Mouse (Mus musculus) hindbrain, embryonic 16.5 days (tissue): ENCODE measurements around the gene Papolb. TPM values are rescaled to one million over a fixed set of nuclear protein-coding genes. Genes with fewer than 3 reads are reported as not detected.

Source experiments
- ATAC-seq: fragments of 200-750 bp; cut with Nextera tagmentation; 2 replicates; pipeline ENCODE4 v1.8.0; 2017; ENCODE audit warnings: moderate TSS enrichment, moderate library complexity
- H3K27ac ChIP-seq: fragments of 300-500 bp; sonication (generic); 2 replicates; pipeline ENCODE4 v1.5.1; 2014; ENCODE audit warnings: low read depth, mild to moderate bottlenecking, control low read depth, low read length, moderate library complexity
- H3K27me3 ChIP-seq: fragments of 300-500 bp; sonication (generic); replicated peaks from 2 replicates; pipeline ENCODE4 v1.6.1; 2014; ENCODE audit warnings: low read length; ENCODE audit not compliant: control insufficient read depth, insufficient read depth
- H3K36me3 ChIP-seq: fragments of 300-500 bp; sonication (generic); 2 replicates; pipeline ENCODE4 v1.6.1; 2014; ENCODE audit warnings: mild to moderate bottlenecking, low read length, moderate library complexity, mixed read lengths; ENCODE audit not compliant: control insufficient read depth, insufficient read depth
- H3K4me1 ChIP-seq: fragments of 300-500 bp; sonication (generic); 2 replicates; pipeline ENCODE4 v1.6.1; 2014; ENCODE audit warnings: low read depth, low read length; ENCODE audit not compliant: control insufficient read depth, insufficient read depth
- H3K4me2 ChIP-seq: fragments of 300-500 bp; sonication (generic); 2 replicates; pipeline ENCODE4 v1.6.1; 2014; ENCODE audit warnings: mild to moderate bottlenecking, low read length, control low read depth, moderate library complexity
- H3K4me3 ChIP-seq: fragments of 300-500 bp; sonication (generic); 2 replicates; pipeline ENCODE4 v1.5.1; 2014; ENCODE audit warnings: mild to moderate bottlenecking, low read length, control low read depth, moderate library complexity
- H3K9ac ChIP-seq: fragments of 300-500 bp; sonication (generic); 2 replicates; pipeline ENCODE4 v1.6.1; 2014; ENCODE audit warnings: low read depth, mild to moderate bottlenecking, control low read depth, low read length, moderate library complexity
- H3K9me3 ChIP-seq: fragments of 300-500 bp; sonication (generic); 2 replicates; pipeline ENCODE4 v1.6.1; 2014; ENCODE audit warnings: mild to moderate bottlenecking, low read length, moderate library complexity; ENCODE audit not compliant: control insufficient read depth
- WGBS: fragments of 180-500 bp; shearing (Covaris S2); extraction: QIAGEN DNeasy Blood & Tissue Kit; methylation state at CpG from one replicate; pipeline ENCODE4 v1.1.7; 2014; 5-methylcytosine and 5-hydroxymethylcytosine counted together
- polyA plus RNA-seq: library from polyadenylated mRNA; unstranded; fragments of >200 nt; fragmentation: Nextera tagmentation; extraction: Ambion mirVana; gene quantifications from 2 replicates; pipeline ENCODE4 v1.2.1, GENCODE M21; 2015

Gene Papolb
- polyA plus RNA-seq, 1 experiment from 2014 or later = 0.15 TPM

- Histone ChIP-seq H3K4me2 (no peak overlapping the region), H3K36me3 (no peaks in the 10 kb centered on the region), H3K9me3 (no peaks in the 10 kb centered on the region), H3K4me1 (peaks cover 3% of the 10 kb centered on the region), H3K27me3 (no peaks in the 10 kb centered on the region), H3K27ac (no peak overlapping the region), H3K9ac (no peak overlapping the region), H3K4me3 (no peak overlapping the region)
- 66% methylated on average over 2 of the region's 2 CpGs for WGBS
- ATAC-seq = no peak
Measured at GRCm38 (mm10) chr5:142482512-142482911, 47.4 kb downstream of the Papolb start.

GRCm38 (mm10) chr5:142478829-142479435 is 50.9 kb downstream of the Papolb start:
- H3K4me3 ChIP-seq = no peak overlapping the region
- peaks cover 5% of the 10 kb centered on the region for H3K4me1 ChIP-seq
- H3K36me3 ChIP-seq = no peaks in the 10 kb centered on the region
- H3K4me2 ChIP-seq = peak overlapping the region; percentile 49
- H3K27me3 ChIP-seq = no peaks in the 10 kb centered on the region
- H3K9me3 ChIP-seq = no peaks in the 10 kb centered on the region
- no peak overlapping the region for H3K27ac ChIP-seq
- WGBS = 32% methylated on average over 17 of the region's 17 CpGs
- ATAC-seq = peak; percentile 57
- H3K9ac ChIP-seq = peak overlapping the region; percentile 43; the same call in 1 of the 2 replicates

- WGBS = 72% methylated on average over 5 of the region's 5 CpGs
- H3K4me2 ChIP-seq = no peak overlapping the region
- ATAC-seq = no peak
- H3K27ac ChIP-seq = no peak overlapping the region
- H3K4me1 ChIP-seq = peaks cover 7% of the 10 kb centered on the region
- H3K36me3 ChIP-seq = no peaks in the 10 kb centered on the region
- no peak overlapping the region for H3K9ac ChIP-seq
- no peaks in the 10 kb centered on the region for H3K9me3 ChIP-seq
- H3K4me3 ChIP-seq = no peak overlapping the region
- H3K27me3 ChIP-seq = no peaks in the 10 kb centered on the region
Measured at GRCm38 (mm10) chr5:142477866-142478615, 51.8 kb downstream of the Papolb start.

- Histone ChIP-seq H3K27ac (no peak overlapping the region), H3K36me3 (no peaks in the 10 kb centered on the region), H3K4me2 (no peak overlapping the region), H3K4me1 (peaks cover 7% of the 10 kb centered on the region), H3K27me3 (no peaks in the 10 kb centered on the region), H3K9me3 (no peaks in the 10 kb centered on the region), H3K9ac (no peak overlapping the region), H3K4me3 (no peak overlapping the region)
- WGBS = 75% methylated on average over 12 of the region's 12 CpGs
- ATAC-seq = no peak
Measured at GRCm38 (mm10) chr5:142477346-142477745, 52.5 kb downstream of the Papolb start.

Other genes with a start within 250 kb of the Papolb start
- gene Foxk1, start 128.6 kb downstream of the Papolb start, polyA plus RNA-seq = 3.1 and 5.1 TPM in 2 replicates
- 12.3 and 13.7 TPM in 2 replicates for gene Ap5z1, start 66.1 kb downstream of the Papolb start, polyA plus RNA-seq
- 24.3 and 25.0 TPM in 2 replicates for gene Radil, start 21.0 kb upstream of the Papolb start, polyA plus RNA-seq
- gene Mmd2, start 78.7 kb upstream of the Papolb start, polyA plus RNA-seq = 83.8 and 110 TPM in 2 replicates
- gene Wipi2, start 97.6 kb upstream of the Papolb start, polyA plus RNA-seq = 36.8 and 42.0 TPM in 2 replicates
- gene Slc29a4, start 162.4 kb upstream of the Papolb start, polyA plus RNA-seq = 87.4 and 98.0 TPM in 2 replicates